Mouse (Mus musculus): ENCODE results near the gene Gal3st4.

GRCm38 (mm10) chr5:138219864-138220263 is 52.8 kb downstream of the Gal3st4 start:
- TF ChIP-seq EP300 (optimal IDR thresholded peaks at IDR 0.05) (no peak), CTCF (IDR thresholded peaks at IDR 0.05; ENCODE audit: low read depth) (no peak)
